Mouse (Mus musculus) lung, postnatal 0 days (tissue): Measurements from ENCODE around the gene Bax.

Experiments
- CTCF ChIP-seq: IDR thresholded peaks from 2 replicates; pipeline ENCODE4 v1.5.1; 2016; ENCODE audit warnings: antibody characterized with exemption, mild to moderate bottlenecking
- EP300 ChIP-seq: IDR thresholded peaks from 2 replicates; pipeline ENCODE4 v1.6.1; 2016; ENCODE audit warnings: antibody characterized with exemption, mild to moderate bottlenecking, control low read depth

GRCm38 (mm10) chr7:45435038-45435437, 31.7 kb downstream of the Bax start:
- TF ChIP-seq CTCF (no peak), EP300 (peak; percentile 24; the same call in 1 of the 2 replicates)
